Mouse (Mus musculus) liver, adult 2 months (tissue): ENCODE results near the gene Ezh1.
A peak's percentile ranks its signal among the peaks of the same experiment; 100 is the strongest.

Experiments used
- CTCF ChIP-seq: fragments of 200-500 bp; IDR thresholded peaks from 2 replicates; pipeline ENCODE4 v1.5.1; 2011; ENCODE audit warnings: low read depth, low read length, control low read depth
- POLR2A ChIP-seq: fragments of 200-500 bp; IDR thresholded peaks from 2 replicates; pipeline ENCODE4 v1.6.1; 2011; ENCODE audit warnings: low read length, control low read depth; ENCODE audit not compliant: insufficient read depth; ENCODE audit errors: extremely low read depth

- peak; percentile 28 for TF ChIP-seq CTCF
- TF ChIP-seq POLR2A, result 0 out of 2 replicates have a peak, but pooled peaks have one; percentile 34
Measured at GRCm38 (mm10) chr11:101226065-101226701, at the start of gene Ezh1.
